Mouse (Mus musculus) megakaryocyte, adult 5-6 weeks (primary cell): ENCODE measurements around the gene Psmb2. TPM values are rescaled to one million over a fixed set of nuclear protein-coding genes. Genes with fewer than 3 reads are reported as not detected.
A peak's percentile ranks its signal among the peaks of the same experiment; 100 is the strongest.

ENCODE experiments used
- ATAC-seq: 2 replicates; pipeline ENCODE4 v1.8.0; 2016; ENCODE audit warnings: mild to moderate bottlenecking, inconsistent platforms; ENCODE audit not compliant: poor library complexity, severe bottlenecking
- total RNA-seq, 2 experiments: library from RNA; stranded (forward) in 1 of 2; stranded (reverse) in 1 of 2; fragments of 153-499, 151-499 nt in 1 of 2; fragments of 221-1000, 200-1000 nt in 1 of 2; gene quantifications; 2 replicates each; pipeline versions ENCODE4 v1.2.3 to v1.2.4; 2015 to 2017

The Psmb2 gene
- total RNA-seq, 2 experiments from 2014 or later, result 103 to 203 TPM

GRCm38 (mm10) chr4:126707439-126707826 lies 30.0 kb downstream of the Psmb2 start:
- ATAC-seq, result no peak

DNA sequence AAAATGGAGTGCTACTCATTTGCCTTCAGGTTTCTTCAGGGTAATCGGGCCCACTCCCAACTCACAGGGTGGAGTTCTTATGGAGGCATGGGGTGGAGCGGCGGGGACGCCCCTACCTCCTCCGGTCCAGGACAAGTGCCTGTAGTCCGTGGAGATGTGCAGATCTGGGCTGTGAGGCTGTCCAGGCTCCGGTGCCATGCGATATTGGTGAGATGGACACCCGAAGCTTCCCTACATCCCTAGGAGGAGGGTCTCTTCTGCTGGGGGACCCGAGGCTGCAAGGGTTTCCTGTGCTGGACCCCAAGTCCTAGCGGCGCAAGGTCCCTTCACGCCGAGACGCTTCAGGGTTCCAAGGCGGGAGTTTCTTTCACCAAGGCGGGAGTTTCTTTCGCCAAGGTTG lies 54.7 kb downstream of the Psmb2 start:
- no peak for ATAC-seq

DNA sequence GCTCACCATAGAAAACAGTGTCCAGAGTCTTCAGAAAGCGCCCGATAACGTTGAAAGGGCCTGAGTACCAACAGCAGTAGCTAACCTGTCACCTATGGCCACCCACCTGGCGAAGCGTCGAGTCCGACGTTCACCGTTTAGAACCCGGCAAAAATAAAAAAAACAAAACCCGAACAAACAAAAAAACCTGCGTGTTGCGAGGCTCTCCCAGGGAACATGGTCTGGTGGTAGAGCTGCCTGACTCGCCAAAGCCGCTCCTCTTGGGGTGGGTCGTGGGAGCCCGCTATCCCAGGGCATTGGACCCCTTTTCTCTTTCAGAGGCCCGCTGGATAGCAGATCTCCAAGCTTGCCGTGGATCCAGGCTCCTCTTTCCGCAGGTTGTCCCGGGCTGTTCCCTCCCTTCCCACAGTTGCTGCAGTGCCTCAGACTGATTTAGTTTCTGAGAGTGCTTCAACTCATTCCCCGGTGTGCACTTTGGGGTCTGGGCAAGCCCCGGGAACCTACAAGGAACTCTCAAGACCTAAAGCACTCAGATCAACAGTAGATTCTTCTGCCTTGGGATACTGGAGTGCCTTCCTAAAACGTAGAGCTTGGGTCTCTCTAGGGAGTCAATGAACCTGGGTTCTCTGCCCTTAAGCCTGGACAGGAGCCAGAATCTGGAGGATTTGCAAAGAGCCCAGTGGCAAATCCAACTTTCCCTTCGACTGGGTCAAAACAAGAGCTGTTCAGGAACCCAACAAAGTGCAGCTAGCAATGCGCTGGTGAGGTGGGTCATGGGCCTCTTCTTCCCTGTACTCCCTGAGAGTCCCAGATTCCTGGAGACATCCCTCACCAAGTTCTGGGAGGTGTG lies 55.3 kb downstream of the Psmb2 start:
- no peak for ATAC-seq

- ATAC-seq, result peak; percentile 17; the same call in 1 of the 2 replicates
Observed at GRCm38 (mm10) chr4:126734001-126734603, 56.7 kb downstream of the Psmb2 start.

GRCm38 (mm10) chr4:126734700-126735381 lies 57.4 kb downstream of the Psmb2 start:
- no peak for ATAC-seq

DNA sequence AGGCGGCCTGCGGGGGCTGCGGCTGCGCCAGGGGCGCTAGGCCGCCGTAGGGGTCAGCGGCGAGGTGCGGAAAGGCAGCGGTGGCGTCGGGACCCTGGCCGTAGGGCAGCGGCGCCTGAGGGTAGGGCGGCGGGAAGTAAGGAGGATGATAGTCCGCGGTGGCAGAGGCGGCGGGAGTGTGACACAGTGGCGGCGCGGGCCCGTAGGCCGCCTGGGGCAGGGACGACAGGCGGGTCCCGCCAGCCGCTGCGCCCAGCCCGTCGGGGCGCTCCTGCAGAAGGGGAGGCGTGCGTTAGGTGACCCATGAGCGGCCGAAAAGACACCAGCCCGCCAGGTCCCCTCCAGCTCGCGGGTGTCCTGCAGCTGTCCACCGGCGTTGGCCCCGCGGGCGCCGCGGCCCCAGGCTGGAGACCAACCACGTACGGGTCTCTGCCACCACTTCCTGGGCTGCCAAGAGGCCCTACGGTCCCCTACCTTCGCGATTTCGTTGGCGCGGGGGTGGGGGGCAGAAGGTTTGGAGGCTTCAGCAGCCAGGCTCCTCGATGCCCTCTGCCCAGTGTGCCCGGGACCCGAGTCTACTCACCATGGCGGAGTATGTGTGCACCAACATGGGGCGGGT lies 58.1 kb downstream of the Psmb2 start:
- peak; percentile 20; the same call in 1 of the 2 replicates for ATAC-seq

- ATAC-seq, result no peak
Observed at GRCm38 (mm10) chr4:126736001-126736414, 58.6 kb downstream of the Psmb2 start, which contains the start of gene Tfap2e. Gene Tfap2e (minus strand): TSS chr4:126736240.

DNA sequence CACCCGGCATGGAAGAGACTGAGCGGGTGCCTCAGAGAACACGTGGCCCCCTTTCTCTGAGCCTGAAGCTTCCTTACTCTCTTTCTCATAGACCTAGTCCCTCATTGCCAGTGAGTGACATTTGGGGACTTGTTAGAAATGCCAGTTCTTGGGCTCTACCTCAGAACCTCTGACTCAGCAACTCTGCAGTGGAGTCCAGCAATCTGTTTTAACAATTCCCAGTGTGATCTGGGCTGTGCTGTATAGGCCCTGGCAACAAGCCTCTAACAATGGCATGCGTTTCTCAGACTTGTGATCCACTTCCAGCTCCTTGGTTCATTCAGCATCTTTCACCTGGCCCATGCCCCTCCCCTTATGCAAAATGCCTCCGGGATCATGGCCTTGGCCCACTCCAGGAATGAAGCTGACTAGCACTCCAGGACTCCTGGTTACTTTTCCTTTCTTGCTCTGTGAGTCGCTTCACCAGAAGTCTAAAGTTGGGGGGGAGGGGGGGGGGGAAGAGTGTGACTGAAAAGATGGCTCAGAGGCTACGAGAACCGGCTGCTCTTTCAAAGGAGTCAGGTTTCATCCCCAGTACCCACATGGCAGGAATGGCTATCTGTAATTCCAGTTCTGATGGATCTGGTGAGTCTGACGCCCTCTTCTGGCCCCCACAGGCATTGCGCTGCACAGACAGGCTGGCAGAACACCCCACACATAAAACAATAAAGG lies 62.7 kb downstream of the Psmb2 start:
- ATAC-seq, result no peak

GRCm38 (mm10) chr4:126741448-126741847 lies 64.0 kb downstream of the Psmb2 start:
- peak; percentile 94 for ATAC-seq

- no peak for ATAC-seq
Observed at GRCm38 (mm10) chr4:126742976-126743375, 65.5 kb downstream of the Psmb2 start.

GRCm38 (mm10) chr4:126743713-126744112 lies 66.3 kb downstream of the Psmb2 start:
- no peak for ATAC-seq

DNA sequence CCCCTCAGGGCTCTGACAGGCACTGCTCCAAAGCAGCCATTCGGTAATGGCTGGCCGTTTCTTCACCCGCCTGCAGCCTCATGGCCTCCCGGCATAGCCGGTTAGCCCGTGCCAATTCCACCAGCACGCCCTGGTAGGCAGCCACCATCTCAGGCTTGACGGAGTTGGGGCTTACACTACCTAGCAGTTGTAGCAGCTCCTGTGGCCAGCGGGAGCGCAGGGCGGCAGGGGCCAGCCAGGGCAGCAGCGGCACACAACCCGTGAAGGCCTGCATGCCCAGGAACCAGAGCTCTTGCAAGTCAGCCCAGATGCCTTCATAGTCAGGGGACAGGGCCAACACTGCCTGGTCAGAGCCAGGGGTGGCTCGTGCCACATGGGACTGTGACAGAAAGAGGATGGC lies 67.4 kb downstream of the Psmb2 start:
- no peak for ATAC-seq

- peak; percentile 52; the same call in 1 of the 2 replicates for ATAC-seq
Observed at GRCm38 (mm10) chr4:126745506-126746193, 68.2 kb downstream of the Psmb2 start.

GRCm38 (mm10) chr4:126746194-126746840 lies 68.9 kb downstream of the Psmb2 start:
- no peak for ATAC-seq

DNA sequence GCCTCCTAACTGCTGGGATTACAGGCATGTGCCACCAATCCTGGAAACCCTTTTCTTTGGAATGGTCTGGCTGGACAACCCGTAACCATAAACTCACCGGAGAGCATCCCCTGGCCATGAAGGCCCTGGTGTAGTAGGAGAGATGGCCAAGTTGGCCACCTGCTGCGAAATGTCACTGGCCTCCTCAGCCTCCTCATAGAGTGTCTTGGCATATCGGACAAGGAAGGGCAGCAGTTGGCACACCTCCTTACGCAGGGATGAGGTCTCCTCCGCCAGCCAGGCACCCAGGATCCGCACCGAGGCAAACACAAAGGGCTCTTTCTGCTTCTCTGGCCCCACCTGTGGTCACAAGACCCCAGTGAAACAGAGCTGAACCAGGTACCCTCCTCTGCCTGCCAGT lies 71.0 kb downstream of the Psmb2 start:
- no peak for ATAC-seq

DNA sequence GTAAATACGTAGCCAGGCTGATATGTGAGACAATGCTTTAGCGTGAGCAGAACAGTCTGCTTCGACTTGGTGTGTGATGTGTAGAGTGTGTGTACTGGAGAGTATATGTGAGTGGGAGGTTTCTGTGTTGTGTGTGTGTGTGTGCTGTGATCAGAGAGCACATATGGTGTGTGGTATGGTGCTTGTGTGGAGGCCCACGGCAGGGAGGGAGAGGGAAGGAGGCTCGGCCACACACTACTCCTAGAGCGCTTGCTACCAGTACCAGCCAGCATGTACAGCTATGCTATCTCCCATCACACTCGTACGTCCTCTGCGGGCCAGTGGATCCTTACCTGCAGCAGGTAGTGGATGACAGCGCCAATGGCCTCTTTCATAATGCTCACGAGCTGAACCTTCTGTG lies 72.1 kb downstream of the Psmb2 start:
- no peak for ATAC-seq

DNA sequence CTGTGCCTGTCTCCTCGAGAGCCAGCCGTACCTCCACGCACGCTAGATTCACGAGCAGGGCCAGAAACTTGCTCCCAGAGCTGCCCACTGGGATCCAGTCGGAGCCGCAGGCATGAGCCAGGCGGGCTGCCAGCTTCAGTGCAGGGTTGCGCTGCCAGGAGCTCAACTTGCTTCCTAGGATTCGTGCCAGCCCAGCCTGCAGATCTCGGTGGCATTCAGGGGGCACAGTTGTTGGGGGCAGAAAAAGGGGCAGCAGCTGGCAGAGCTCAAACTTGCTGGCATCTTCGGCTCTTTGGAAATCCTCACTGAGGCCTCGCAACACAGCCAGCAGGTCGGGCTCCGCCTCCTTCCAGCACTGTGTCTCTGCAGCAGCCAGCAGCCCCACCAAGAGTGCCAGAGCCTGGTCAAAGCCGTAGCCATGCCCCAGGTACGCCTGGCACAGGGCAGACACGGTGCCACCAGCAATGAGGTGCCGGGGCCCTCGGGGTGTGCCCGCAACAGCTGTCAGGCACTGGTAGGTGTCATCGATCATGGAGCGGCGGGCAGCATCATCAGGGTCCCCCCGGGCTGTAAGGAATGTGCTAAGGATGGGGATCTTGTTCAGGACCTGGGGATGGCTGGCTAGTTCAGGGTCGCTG lies 72.7 kb downstream of the Psmb2 start:
- no peak for ATAC-seq

DNA sequence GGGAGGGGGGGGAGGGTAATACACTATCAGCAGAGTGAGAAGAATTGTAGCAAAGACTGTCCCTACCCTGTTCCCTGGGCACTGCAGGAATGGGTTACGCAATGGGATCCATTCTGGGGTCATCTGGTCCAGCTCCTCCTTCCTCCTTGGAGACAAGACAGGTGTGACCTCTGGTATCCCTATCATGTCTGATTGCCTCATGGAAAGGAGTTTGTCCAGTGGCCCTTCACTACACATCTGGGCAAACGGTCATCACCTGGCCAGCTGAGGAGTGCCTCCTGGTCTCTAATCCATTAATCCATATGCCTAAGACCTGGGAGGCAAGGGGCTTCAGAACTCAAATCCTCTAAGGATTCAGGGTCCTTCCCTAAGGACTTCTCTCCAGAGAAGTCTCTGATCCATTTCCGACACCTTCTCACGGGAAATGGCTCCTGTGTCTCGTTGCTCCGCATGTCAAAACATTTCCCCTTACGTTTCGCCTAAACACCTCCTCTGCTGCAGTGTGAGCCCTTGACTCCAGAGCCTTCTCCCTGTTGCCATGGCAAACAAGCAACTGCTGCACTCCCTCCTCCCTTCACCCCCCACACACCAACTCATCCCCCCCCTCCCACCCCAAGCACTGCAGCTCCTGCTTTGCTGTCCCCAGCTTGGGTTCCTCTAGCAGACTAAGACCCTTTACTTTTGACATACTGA lies 73.6 kb downstream of the Psmb2 start:
- no peak for ATAC-seq
